Mouse (Mus musculus) embryonic facial prominence, embryonic 13.5 days (tissue): Measurements from ENCODE around the gene Igsf10. TPM values are rescaled to one million over a fixed set of nuclear protein-coding genes. Genes with fewer than 3 reads are reported as not detected.

Experiments
- ATAC-seq: fragments of 200-750 bp; cut with Nextera tagmentation; 2 replicates; pipeline ENCODE4 v1.8.0; 2017; ENCODE audit warnings: low read depth; ENCODE audit not compliant: insufficient number of reproducible peaks, insufficient read depth, low FRiP score, low TSS enrichment
- H3K27ac ChIP-seq: fragments of 300-500 bp; sonication (generic); 2 replicates; pipeline ENCODE4 v1.5.1; 2015; ENCODE audit warnings: moderate library complexity, mild to moderate bottlenecking, inconsistent platforms
- H3K27me3 ChIP-seq: fragments of 300-500 bp; sonication (generic); 2 replicates; pipeline ENCODE4 v1.6.1; 2015; ENCODE audit warnings: mild to moderate bottlenecking, inconsistent platforms
- H3K36me3 ChIP-seq: fragments of 300-500 bp; sonication (generic); 2 replicates; pipeline ENCODE4 v1.6.1; 2015; ENCODE audit warnings: mild to moderate bottlenecking, inconsistent platforms
- H3K4me1 ChIP-seq: fragments of 300-500 bp; sonication (generic); 2 replicates; pipeline ENCODE4 v1.6.1; 2015; ENCODE audit warnings: inconsistent platforms
- H3K4me2 ChIP-seq: fragments of 300-500 bp; sonication (generic); 2 replicates; pipeline ENCODE4 v1.6.1; 2015; ENCODE audit warnings: moderate library complexity, mild to moderate bottlenecking, inconsistent platforms
- H3K4me3 ChIP-seq: fragments of 300-500 bp; sonication (generic); 2 replicates; pipeline ENCODE4 v1.5.1; 2015; ENCODE audit warnings: mild to moderate bottlenecking, inconsistent platforms
- H3K9ac ChIP-seq: fragments of 300-500 bp; sonication (generic); 2 replicates; pipeline ENCODE4 v1.6.1; 2015; ENCODE audit warnings: mild to moderate bottlenecking, inconsistent platforms
- H3K9me3 ChIP-seq: fragments of 300-500 bp; sonication (generic); 2 replicates; pipeline ENCODE4 v1.6.1; 2016; ENCODE audit warnings: inconsistent platforms
- WGBS: fragments of 180-500 bp; shearing (Covaris S2); methylation state at CpG from one replicate; pipeline ENCODE4 v1.1.7; 2015; ENCODE audit warnings: mixed read lengths; 5-methylcytosine and 5-hydroxymethylcytosine counted together
- polyA plus RNA-seq: library from polyadenylated mRNA; unstranded; fragments of >200 nt; fragmentation: Nextera tagmentation; extraction: Ambion mirVana; gene quantifications from 2 replicates; pipeline ENCODE4 v1.2.1, GENCODE M21; 2015

Gene Igsf10
- polyA plus RNA-seq, 1 experiment from 2014 or later = 28.3 TPM

DNA sequence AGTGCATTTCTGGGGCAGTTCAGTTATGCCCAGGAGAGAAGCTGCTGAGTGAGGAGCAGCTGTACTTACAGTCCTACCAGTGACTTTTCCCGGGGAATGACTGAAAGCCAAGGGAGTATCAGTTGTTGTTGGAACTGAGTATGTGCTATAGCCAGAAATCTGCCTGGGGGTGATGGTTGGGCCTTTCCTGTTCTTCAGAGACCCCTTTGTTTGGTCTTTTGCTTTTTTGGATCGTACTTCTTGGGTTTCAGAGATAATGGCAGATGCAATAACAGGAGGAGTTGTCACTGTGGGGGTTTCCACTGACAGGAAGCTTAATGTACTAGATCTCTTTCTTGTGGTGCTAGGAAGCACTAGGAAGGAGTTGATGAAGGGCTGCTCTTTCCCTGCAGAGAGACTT, 15.7 kb downstream of the Igsf10 start:
- WGBS = 54% methylated on average over 2 of the region's 2 CpGs
- no peak for ATAC-seq
- no peaks in the 10 kb centered on the region for H3K4me1 ChIP-seq
- H3K9ac ChIP-seq = no peak overlapping the region
- H3K27ac ChIP-seq = no peak overlapping the region
- H3K27me3 ChIP-seq = no peaks in the 10 kb centered on the region
- H3K36me3 ChIP-seq = peaks cover 73% of the 10 kb centered on the region
- H3K4me2 ChIP-seq = no peak overlapping the region
- H3K9me3 ChIP-seq = no peaks in the 10 kb centered on the region; the same call in 1 of the 2 replicates
- no peak overlapping the region for H3K4me3 ChIP-seq

DNA sequence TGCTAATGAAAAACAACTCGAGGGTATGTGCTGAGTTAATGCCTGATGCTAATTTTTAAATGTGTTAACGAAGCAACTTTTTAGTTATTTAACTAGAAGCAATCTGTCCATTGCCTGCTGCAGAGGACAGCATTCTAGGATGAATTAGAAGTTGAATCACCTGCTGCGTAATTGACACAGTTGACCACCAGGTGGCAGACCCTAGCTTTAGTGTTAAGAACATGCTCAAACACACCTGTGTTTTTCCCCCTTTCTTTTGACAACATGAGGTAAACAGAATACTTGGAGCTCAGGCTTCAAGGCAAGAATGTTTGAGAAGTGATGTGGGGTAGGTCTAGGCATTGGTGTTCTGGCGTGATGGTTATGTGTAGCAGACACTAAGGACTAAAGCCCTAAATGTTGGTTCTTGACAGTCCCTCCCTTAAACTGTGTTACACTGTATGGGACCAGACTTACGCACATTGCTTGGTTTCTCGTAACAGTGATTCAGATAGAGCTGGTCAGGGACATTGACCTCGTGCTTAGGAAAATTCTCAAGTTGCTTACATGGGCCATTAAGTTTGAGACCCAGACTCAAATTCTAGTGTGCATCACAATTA, 22.8 kb downstream of the Igsf10 start:
- Histone ChIP-seq H3K4me2 (no peak overlapping the region), H3K36me3 (peaks cover 45% of the 10 kb centered on the region), H3K4me3 (no peak overlapping the region), H3K9ac (no peak overlapping the region), H3K9me3 (no peaks in the 10 kb centered on the region), H3K4me1 (no peaks in the 10 kb centered on the region; the same call in 1 of the 2 replicates), H3K27ac (no peak overlapping the region), H3K27me3 (no peaks in the 10 kb centered on the region)
- ATAC-seq = no peak
- 49% methylated on average over 7 of the region's 7 CpGs for WGBS

DNA sequence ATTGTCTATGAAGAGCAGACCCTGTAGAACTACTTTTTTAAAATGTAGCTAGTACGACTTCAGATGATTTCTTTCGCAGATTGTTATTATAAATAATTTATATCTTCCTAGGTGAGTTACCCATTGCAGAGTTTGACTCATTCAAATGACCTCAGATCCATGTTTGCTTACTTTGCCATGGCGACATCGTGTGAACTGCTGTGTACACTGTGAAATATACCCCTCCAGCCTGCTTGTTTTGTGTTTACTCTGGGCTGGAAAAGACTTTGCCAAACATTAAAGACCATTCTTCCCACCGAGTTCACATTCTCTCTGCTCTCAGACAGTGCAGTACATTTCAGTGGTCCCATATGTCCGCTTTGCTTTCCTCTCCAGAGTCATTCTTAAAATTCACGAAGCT, 28.1 kb downstream of the Igsf10 start:
- 87% methylated on average over 7 of the region's 7 CpGs for WGBS
- no peaks in the 10 kb centered on the region for H3K27me3 ChIP-seq
- H3K9me3 ChIP-seq = no peaks in the 10 kb centered on the region
- no peak overlapping the region for H3K9ac ChIP-seq
- H3K4me1 ChIP-seq = no peaks in the 10 kb centered on the region; the same call in 1 of the 2 replicates
- no peak for ATAC-seq
- H3K4me2 ChIP-seq = no peak overlapping the region
- H3K36me3 ChIP-seq = peaks cover 49% of the 10 kb centered on the region
- no peak overlapping the region for H3K27ac ChIP-seq
- no peak overlapping the region for H3K4me3 ChIP-seq

DNA sequence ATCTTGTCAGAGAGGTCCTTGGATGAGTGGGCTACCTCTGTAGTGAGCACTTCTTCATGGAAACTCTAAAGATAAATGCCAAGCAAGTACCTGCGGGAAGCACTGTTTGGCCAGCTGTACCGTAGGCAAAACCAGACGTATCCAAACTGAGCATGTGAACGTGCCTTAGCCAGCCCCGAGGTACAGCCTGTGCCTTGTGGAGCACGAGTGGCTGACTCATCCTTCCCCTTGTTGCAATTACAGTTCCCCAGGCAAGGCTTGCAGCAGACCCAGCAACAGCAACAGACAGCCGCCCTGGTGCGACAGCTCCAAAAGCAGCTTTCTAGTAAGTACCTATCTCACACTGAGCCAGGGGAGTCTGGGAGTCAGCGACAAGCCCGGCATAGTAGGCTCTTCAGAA, 31.6 kb downstream of the Igsf10 start:
- H3K9ac ChIP-seq = no peak overlapping the region
- no peaks in the 10 kb centered on the region for H3K9me3 ChIP-seq
- H3K27ac ChIP-seq = no peak overlapping the region
- WGBS = 83% methylated on average over 10 of the region's 10 CpGs
- peaks cover 18% of the 10 kb centered on the region for H3K36me3 ChIP-seq
- no peak overlapping the region for H3K4me3 ChIP-seq
- H3K27me3 ChIP-seq = no peaks in the 10 kb centered on the region
- H3K4me2 ChIP-seq = no peak overlapping the region
- H3K4me1 ChIP-seq = no peaks in the 10 kb centered on the region; the same call in 1 of the 2 replicates
- ATAC-seq = no peak

DNA sequence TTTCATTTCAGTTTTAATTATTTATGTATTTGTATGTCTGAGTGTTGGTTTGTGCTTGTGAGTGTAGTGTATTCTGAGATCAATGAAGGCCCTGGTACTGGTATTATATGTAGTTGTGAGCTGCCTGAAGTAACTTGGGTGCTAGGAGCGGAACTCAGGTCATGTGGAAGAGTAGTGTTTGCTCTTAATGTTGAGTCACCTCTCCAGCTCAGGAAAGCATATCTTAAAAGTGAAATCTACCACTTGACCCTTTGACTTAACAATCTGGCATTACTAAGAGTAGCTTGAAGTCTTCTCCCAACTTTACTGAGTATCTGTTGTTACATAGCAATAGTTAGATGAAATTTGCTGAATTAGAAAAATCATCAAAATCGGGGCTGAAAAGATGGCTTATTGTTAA, 38.7 kb downstream of the Igsf10 start:
- no peak for ATAC-seq
- WGBS = 89% methylated on average over 2 of the region's 2 CpGs

DNA sequence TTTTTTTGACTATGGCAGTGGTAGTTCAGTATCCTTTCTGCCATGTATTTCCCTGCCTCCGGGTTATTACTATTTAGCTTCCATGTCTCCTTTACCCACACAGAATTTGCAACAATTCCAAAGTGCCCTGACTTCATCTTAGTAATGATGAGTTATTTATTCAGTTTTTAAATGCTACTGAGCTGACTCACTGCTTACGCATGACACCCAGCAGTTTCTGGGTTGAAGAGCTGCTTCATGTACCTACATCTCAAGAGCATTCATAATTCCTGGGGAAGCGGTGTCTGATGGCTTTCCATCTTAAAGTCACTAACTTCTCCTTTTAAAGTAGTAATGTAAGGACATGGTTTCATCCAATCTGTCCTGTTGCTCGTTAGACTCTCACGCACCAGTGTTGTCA, 39.2 kb downstream of the Igsf10 start:
- ATAC-seq = no peak
- H3K9me3 ChIP-seq = no peaks in the 10 kb centered on the region
- 94% methylated on average over 5 of the region's 5 CpGs for WGBS

More for the DNA sequence above, 38.7 kb downstream of the Igsf10 start:
- Histone ChIP-seq H3K36me3 (no peaks in the 10 kb centered on the region), H3K9me3 (no peaks in the 10 kb centered on the region), H3K4me1 (no peaks in the 10 kb centered on the region), H3K4me2 (no peak overlapping the region), H3K9ac (no peak overlapping the region), H3K27me3 (no peaks in the 10 kb centered on the region), H3K27ac (no peak overlapping the region), H3K4me3 (no peak overlapping the region)

DNA sequence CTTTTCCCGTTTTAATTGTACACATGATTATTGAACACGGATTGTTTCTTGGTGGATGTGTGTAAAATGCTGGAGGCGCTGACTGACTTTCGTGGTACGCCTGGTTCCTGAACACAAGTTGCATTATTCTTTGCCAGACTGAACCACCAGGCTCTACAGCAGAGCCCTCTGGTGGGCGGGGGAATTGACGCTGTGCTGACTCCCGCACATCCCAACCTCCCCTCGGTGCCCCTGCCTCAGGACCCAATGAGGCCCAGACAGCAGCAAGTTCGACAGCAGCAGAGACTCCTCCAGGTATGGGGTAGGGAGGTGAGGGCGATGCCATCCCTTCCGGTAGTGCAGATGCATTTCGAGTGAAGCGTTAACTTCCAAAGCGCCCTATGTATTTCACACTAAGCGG, 46.5 kb downstream of the Igsf10 start:
- no peak for ATAC-seq
- Histone ChIP-seq H3K4me1 (peaks cover 11% of the 10 kb centered on the region), H3K9ac (no peak overlapping the region), H3K36me3 (no peaks in the 10 kb centered on the region), H3K9me3 (no peaks in the 10 kb centered on the region), H3K4me2 (no peak overlapping the region), H3K27me3 (no peaks in the 10 kb centered on the region), H3K27ac (no peak overlapping the region), H3K4me3 (no peak overlapping the region)
- 80% methylated on average over 16 of the region's 16 CpGs for WGBS

More for the DNA sequence above, 39.2 kb downstream of the Igsf10 start:
- H3K27me3 ChIP-seq = no peaks in the 10 kb centered on the region
- H3K9ac ChIP-seq = no peak overlapping the region
- H3K4me1 ChIP-seq = no peaks in the 10 kb centered on the region
- H3K4me3 ChIP-seq = no peak overlapping the region
- H3K36me3 ChIP-seq = no peaks in the 10 kb centered on the region
- no peak overlapping the region for H3K27ac ChIP-seq
- H3K4me2 ChIP-seq = no peak overlapping the region

DNA sequence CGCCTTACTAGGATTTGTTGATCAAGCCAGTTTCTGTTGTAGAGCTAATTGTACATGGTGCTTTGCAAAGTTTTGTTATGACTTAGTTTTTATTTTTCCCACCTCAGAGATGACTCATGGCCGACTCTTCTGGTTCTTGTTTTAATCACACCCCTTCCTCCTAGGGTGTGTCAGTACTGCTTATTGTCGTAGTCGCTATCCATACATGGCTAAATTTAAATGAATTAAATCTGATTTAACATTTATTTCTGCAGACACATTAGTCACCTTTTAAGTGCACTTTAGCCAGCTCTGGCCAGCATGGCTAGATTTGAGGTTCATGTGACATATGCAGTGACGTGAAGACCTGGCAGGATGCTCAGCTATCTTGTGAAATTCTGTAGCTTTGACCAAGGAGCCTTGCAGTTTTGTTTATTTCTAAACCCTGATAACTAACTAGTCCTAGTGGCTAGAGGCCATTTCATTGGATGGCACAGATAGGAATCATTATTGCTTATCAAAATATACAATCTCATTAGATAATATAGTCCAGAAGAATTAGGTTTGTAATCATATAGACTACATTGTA, 47.5 kb downstream of the Igsf10 start:
- no peak overlapping the region; the same call in 1 of the 2 replicates for H3K27ac ChIP-seq

DNA sequence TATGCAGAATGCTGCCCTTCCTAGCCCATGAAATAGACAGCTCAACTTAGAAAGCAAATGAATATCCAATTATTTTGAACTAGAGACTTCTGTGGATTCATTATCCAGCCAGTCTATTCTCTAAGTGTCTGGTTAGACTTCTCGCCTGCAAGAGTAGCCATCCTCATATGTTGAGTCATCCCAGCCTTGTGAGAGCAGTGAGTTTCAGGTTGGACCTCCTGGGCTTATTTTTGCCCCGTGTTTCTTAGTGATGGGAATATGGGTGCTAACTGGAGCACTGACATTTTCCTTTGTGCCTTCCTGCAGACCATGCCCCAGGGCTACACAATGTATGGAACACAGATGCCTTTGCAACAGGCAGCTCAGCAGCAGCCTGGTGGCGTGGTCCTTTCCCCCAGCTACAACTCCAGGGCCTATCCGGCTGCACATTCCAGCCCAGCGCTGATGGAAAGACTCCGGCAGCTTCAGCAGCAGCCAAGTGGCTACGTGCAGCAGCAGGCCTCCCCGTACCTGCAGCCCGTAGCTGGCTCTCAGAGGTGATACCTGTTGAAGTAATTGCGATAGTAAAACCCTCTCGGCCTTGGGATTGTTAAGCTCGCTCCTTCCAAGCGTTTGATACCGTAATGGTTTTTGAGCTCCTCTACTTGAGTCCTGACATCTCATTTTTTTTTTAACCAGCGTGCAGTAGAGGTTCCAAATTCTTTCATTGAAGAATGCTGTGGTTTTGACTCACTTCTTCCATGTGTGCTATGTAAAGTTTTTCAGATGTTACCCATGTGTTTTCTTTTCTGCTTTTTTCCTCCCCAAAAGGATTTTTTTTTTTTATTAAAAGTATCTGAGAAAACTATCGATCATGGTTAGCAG, 48.3 kb downstream of the Igsf10 start:
- H3K36me3 ChIP-seq = no peaks in the 10 kb centered on the region
- H3K4me3 ChIP-seq = no peak overlapping the region
- peak overlapping the region; percentile 30; the same call in 1 of the 2 replicates for H3K4me2 ChIP-seq
- H3K9ac ChIP-seq = no peak overlapping the region
- WGBS = 40% methylated on average over 16 of the region's 16 CpGs
- H3K9me3 ChIP-seq = no peaks in the 10 kb centered on the region
- peak overlapping the region; percentile 87 for H3K27ac ChIP-seq
- no peaks in the 10 kb centered on the region for H3K27me3 ChIP-seq
- peaks cover 11% of the 10 kb centered on the region for H3K4me1 ChIP-seq
- 0 out of 2 replicates have a peak, but pooled peaks have one; percentile 26 for ATAC-seq

More for the DNA sequence above, 47.5 kb downstream of the Igsf10 start:
- H3K9ac ChIP-seq = no peak overlapping the region
- no peaks in the 10 kb centered on the region for H3K36me3 ChIP-seq
- 56% methylated on average over 5 of the region's 5 CpGs for WGBS
- no peak overlapping the region for H3K4me3 ChIP-seq
- H3K4me2 ChIP-seq = no peak overlapping the region
- no peaks in the 10 kb centered on the region for H3K9me3 ChIP-seq
- peaks cover 11% of the 10 kb centered on the region for H3K4me1 ChIP-seq
- no peaks in the 10 kb centered on the region for H3K27me3 ChIP-seq
- no peak for ATAC-seq

DNA sequence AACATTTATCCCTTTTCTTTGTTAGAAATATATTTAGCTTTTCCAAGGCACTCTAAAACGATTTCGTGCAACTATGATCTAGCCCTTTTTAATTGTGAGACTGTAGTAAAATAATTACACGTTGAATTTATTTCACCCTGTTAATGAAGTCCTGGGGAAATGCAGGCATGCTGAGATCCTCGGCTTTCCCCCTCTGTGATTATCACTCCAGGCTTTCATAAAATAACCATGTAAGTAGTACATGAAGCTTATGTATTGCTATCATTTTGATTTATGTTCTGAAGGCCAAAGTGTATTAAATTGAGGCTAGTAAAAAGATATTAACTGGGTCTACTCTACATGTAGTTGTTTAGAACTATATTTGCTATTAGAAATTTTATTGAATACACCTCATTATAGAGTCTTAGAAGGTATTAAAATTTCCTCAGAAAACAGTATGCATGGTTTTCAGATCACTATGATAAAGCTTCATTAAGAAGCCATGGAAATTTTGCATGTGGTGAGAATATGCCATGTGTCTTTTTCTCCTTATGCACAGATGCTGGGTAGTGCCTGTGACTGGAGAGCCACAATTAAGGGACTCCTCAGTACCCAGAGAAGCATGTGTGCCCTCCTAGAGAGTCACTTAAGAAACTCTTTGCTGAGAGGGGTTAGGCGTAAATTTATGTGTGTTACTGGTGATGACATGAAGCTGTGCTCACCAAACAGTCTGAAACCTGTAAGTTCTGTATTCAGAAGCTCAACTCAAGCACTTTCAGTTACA, 50.6 kb downstream of the Igsf10 start:
- Histone ChIP-seq H3K36me3 (no peaks in the 10 kb centered on the region), H3K9ac (no peak overlapping the region), H3K4me3 (no peak overlapping the region), H3K27me3 (no peaks in the 10 kb centered on the region), H3K4me1 (peaks cover 11% of the 10 kb centered on the region), H3K4me2 (no peak overlapping the region), H3K9me3 (no peaks in the 10 kb centered on the region), H3K27ac (no peak overlapping the region)
- ATAC-seq = no peak
- 70% methylated on average over 5 of the region's 5 CpGs for WGBS

DNA sequence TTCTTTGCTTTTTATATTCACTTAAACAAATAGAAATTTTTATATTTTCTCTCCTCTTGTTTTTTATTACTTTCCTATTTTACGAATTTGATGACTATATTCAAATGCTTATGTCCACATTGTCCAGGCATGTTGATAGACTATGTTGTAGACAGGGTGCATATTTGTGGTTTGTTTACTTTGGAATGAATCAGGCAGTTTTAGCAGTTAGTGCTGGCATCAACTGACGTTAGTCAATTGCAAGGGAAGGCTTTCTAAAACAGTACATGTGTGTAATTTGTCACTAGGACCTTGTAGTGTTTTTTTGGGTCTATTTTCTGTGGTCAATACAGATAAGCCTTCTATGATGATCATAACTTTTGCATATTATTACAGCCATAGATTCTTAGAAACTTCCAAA, 53.6 kb downstream of the Igsf10 start:
- no peak for ATAC-seq
- Histone ChIP-seq H3K4me3 (no peak overlapping the region), H3K9ac (no peak overlapping the region), H3K36me3 (no peaks in the 10 kb centered on the region), H3K27ac (no peak overlapping the region), H3K9me3 (no peaks in the 10 kb centered on the region), H3K4me1 (peaks cover 2% of the 10 kb centered on the region; the same call in 1 of the 2 replicates), H3K4me2 (no peak overlapping the region), H3K27me3 (no peaks in the 10 kb centered on the region)
- 47% methylated on average over 2 of the region's 2 CpGs for WGBS
